Mouse (Mus musculus): ENCODE measurements around the gene Stat6. TPM values are rescaled to one million over a fixed set of nuclear protein-coding genes. Genes with fewer than 3 reads are reported as not detected.

Gene Stat6
- polyA plus RNA-seq, 1 experiment from 2014 or later: 2.7 TPM

- H3K9ac ChIP-seq: 0 out of 2 replicates have a peak overlapping the region, but pooled peaks have one; percentile 12
- peaks cover 36% of the 10 kb centered on the region for H3K4me1 ChIP-seq
- H3K4me2 ChIP-seq: peak overlapping the region; percentile 27; the same call in 1 of the 2 replicates
- H3K9me3 ChIP-seq (replicated peaks): no peaks in the 10 kb centered on the region
- no peak for ATAC-seq
- 26% methylated on average over 14 of the region's 14 CpGs for WGBS
- H3K36me3 ChIP-seq (ENCODE audit: poor library complexity, severe bottlenecking): no peaks in the 10 kb centered on the region
- H3K4me3 ChIP-seq: no peak overlapping the region
- H3K27me3 ChIP-seq: peaks cover 69% of the 10 kb centered on the region
- H3K27ac ChIP-seq: no peak overlapping the region
These were observed 18.6 kb downstream of the Stat6 start for GRCm38 (mm10) chr10:127661291-127661914.

- H3K4me3 ChIP-seq: no peak overlapping the region
- 8% methylated on average over 16 of the region's 16 CpGs for WGBS
These were observed 19.3 kb downstream of the Stat6 start for GRCm38 (mm10) chr10:127661915-127662663.

GRCm38 (mm10) chr10:127662666-127663253 is 20.0 kb downstream of the Stat6 start:
- Histone ChIP-seq H3K36me3 (ENCODE audit: poor library complexity, severe bottlenecking) (no peaks in the 10 kb centered on the region), H3K27ac (no peak overlapping the region), H3K4me1 (peaks cover 48% of the 10 kb centered on the region), H3K27me3 (peaks cover 82% of the 10 kb centered on the region), H3K4me2 (peak overlapping the region; percentile 27), H3K4me3 (no peak overlapping the region), H3K9ac (peak overlapping the region; percentile 21; the same call in 1 of the 2 replicates), H3K9me3 (replicated peaks) (no peaks in the 10 kb centered on the region)
- WGBS: 14% methylated on average over 19 of the region's 19 CpGs
- no peak for ATAC-seq

More at GRCm38 (mm10) chr10:127661915-127662663, 19.3 kb downstream of the Stat6 start:
- Histone ChIP-seq H3K4me2 (peak overlapping the region; percentile 27), H3K27me3 (peaks cover 76% of the 10 kb centered on the region), H3K9ac (peak overlapping the region; percentile 21; the same call in 1 of the 2 replicates), H3K4me1 (peaks cover 41% of the 10 kb centered on the region), H3K36me3 (ENCODE audit: poor library complexity, severe bottlenecking) (no peaks in the 10 kb centered on the region), H3K27ac (no peak overlapping the region), H3K9me3 (replicated peaks) (no peaks in the 10 kb centered on the region)
- ATAC-seq: 0 out of 2 replicates have a peak, but pooled peaks have one; percentile 22

GRCm38 (mm10) chr10:127663590-127663989 is 20.8 kb downstream of the Stat6 start:
- Histone ChIP-seq H3K4me1 (peaks cover 56% of the 10 kb centered on the region), H3K9ac (no peak overlapping the region), H3K27ac (no peak overlapping the region), H3K27me3 (peaks cover 87% of the 10 kb centered on the region), H3K9me3 (replicated peaks) (no peaks in the 10 kb centered on the region), H3K36me3 (ENCODE audit: poor library complexity, severe bottlenecking) (no peaks in the 10 kb centered on the region), H3K4me3 (no peak overlapping the region), H3K4me2 (no peak overlapping the region)
- WGBS: 24% methylated on average over 5 of the region's 5 CpGs
- ATAC-seq: no peak

- Histone ChIP-seq H3K27me3 (peaks cover 87% of the 10 kb centered on the region), H3K4me3 (no peak overlapping the region), H3K4me2 (no peak overlapping the region)
These were observed 21.4 kb downstream of the Stat6 start for GRCm38 (mm10) chr10:127664166-127664565.

GRCm38 (mm10) chr10:127664891-127665290 is 22.1 kb downstream of the Stat6 start:
- Histone ChIP-seq H3K4me2 (peak overlapping the region; percentile 95), H3K4me1 (peaks cover 63% of the 10 kb centered on the region), H3K4me3 (no peak overlapping the region), H3K27me3 (peaks cover 82% of the 10 kb centered on the region), H3K27ac (no peak overlapping the region), H3K36me3 (ENCODE audit: poor library complexity, severe bottlenecking) (no peaks in the 10 kb centered on the region), H3K9me3 (replicated peaks) (no peaks in the 10 kb centered on the region), H3K9ac (no peak overlapping the region)
- no peak for ATAC-seq
- WGBS: 15% methylated on average over 13 of the region's 13 CpGs

More at GRCm38 (mm10) chr10:127664166-127664565, 21.4 kb downstream of the Stat6 start:
- Histone ChIP-seq H3K9me3 (replicated peaks) (no peaks in the 10 kb centered on the region), H3K9ac (no peak overlapping the region), H3K36me3 (ENCODE audit: poor library complexity, severe bottlenecking) (no peaks in the 10 kb centered on the region), H3K4me1 (peaks cover 62% of the 10 kb centered on the region), H3K27ac (no peak overlapping the region)
- no peak for ATAC-seq
- 16% methylated on average over 16 of the region's 16 CpGs for WGBS

GRCm38 (mm10) chr10:127665366-127666181 is 22.8 kb downstream of the Stat6 start:
- peak overlapping the region; percentile 59 for H3K4me3 ChIP-seq
- H3K27ac ChIP-seq: no peak overlapping the region
- H3K4me2 ChIP-seq: peak overlapping the region; percentile 95
- no peaks in the 10 kb centered on the region for H3K36me3 ChIP-seq (ENCODE audit: poor library complexity, severe bottlenecking)
- H3K4me1 ChIP-seq: peaks cover 63% of the 10 kb centered on the region
- no peaks in the 10 kb centered on the region for H3K9me3 ChIP-seq (replicated peaks)
- peak overlapping the region; percentile 75 for H3K9ac ChIP-seq
- peaks cover 76% of the 10 kb centered on the region for H3K27me3 ChIP-seq
- 2% methylated on average over 14 of the region's 14 CpGs for WGBS
- ATAC-seq: no peak

- Histone ChIP-seq H3K27me3 (peaks cover 65% of the 10 kb centered on the region), H3K9ac (peak within 1 kb of the TSS; percentile 75), H3K9me3 (replicated peaks) (no peaks in the 10 kb centered on the region), H3K27ac (peak within 1 kb of the TSS; percentile 19; the same call in 1 of the 2 replicates), H3K4me1 (peaks cover 59% of the 10 kb centered on the region), H3K36me3 (ENCODE audit: poor library complexity, severe bottlenecking) (no peaks in the 10 kb centered on the region), H3K4me2 (peak within 1 kb of the TSS; percentile 95), H3K4me3 (peak within 1 kb of the TSS; percentile 59)
- peak; percentile 56 for ATAC-seq
- under 1% methylated on average over 56 of the region's 73 CpGs for WGBS
These were observed 23.9 kb downstream of the Stat6 start, which contains the start of gene Nemp1 for GRCm38 (mm10) chr10:127666501-127667268. TSS of gene Nemp1 (plus strand) at chr10:127666901.

- Histone ChIP-seq H3K9me3 (replicated peaks) (no peaks in the 10 kb centered on the region), H3K27ac (peak overlapping the region; percentile 57; the same call in 1 of the 2 replicates), H3K36me3 (ENCODE audit: poor library complexity, severe bottlenecking) (no peaks in the 10 kb centered on the region), H3K27me3 (peaks cover 57% of the 10 kb centered on the region), H3K4me1 (peaks cover 52% of the 10 kb centered on the region), H3K4me2 (peak overlapping the region; percentile 95), H3K9ac (peak overlapping the region; percentile 75), H3K4me3 (peak overlapping the region; percentile 59)
- ATAC-seq: peak; percentile 15; the same call in 1 of the 2 replicates
- WGBS: 4% methylated on average over 35 of the region's 35 CpGs
These were observed 24.7 kb downstream of the Stat6 start for GRCm38 (mm10) chr10:127667269-127668092.

All from forebrain, embryonic 13.5 days (tissue).